Mouse (Mus musculus): Measurements from ENCODE around the gene Cd209f. TPM values are rescaled to one million over a fixed set of nuclear protein-coding genes. Genes with fewer than 3 reads are reported as not detected.

Cd209f gene
- polyA plus RNA-seq, 1 experiment from 2014 or later, result 0.12 TPM

Other genes with a start within 250 kb of the Cd209f start
- gene Cd209d, start 227.3 kb downstream of the Cd209f start, polyA plus RNA-seq (2015; fragmentation: Nextera tagmentation; extraction: Ambion mirVana), result not detected in 2 replicates
- gene Cd209b, start 179.0 kb downstream of the Cd209f start, polyA plus RNA-seq (2015; fragmentation: Nextera tagmentation; extraction: Ambion mirVana), result not detected in 2 replicates
- gene Cd209c, start 151.1 kb downstream of the Cd209f start, polyA plus RNA-seq (2015; fragmentation: Nextera tagmentation; extraction: Ambion mirVana), result 0.20 and 0.32 TPM in 2 replicates
- gene Cd209g, start 28.3 kb upstream of the Cd209f start, polyA plus RNA-seq (2015; fragmentation: Nextera tagmentation; extraction: Ambion mirVana), result not detected in 2 replicates
- 18.9 and 22.2 TPM in 2 replicates for gene Evi5l, start 60.7 kb upstream of the Cd209f start, polyA plus RNA-seq (2015; fragmentation: Nextera tagmentation; extraction: Ambion mirVana)
- gene Prr36, start 111.6 kb upstream of the Cd209f start, polyA plus RNA-seq (2015; fragmentation: Nextera tagmentation; extraction: Ambion mirVana), result 2.4 and 2.7 TPM in 2 replicates
- gene Lrrc8e, start 121.0 kb upstream of the Cd209f start, polyA plus RNA-seq (2015; fragmentation: Nextera tagmentation; extraction: Ambion mirVana), result 6.1 and 9.2 TPM in 2 replicates
- 19.8 and 23.8 TPM in 2 replicates for gene Map2k7, start 132.9 kb upstream of the Cd209f start, polyA plus RNA-seq (2015; fragmentation: Nextera tagmentation; extraction: Ambion mirVana)
- gene Gm49320, start 133.0 kb upstream of the Cd209f start, polyA plus RNA-seq (2015; fragmentation: Nextera tagmentation; extraction: Ambion mirVana), result 0.79 TPM in 2 replicates
- 3.0 and 4.9 TPM in 2 replicates for gene Tgfbr3l, start 142.4 kb upstream of the Cd209f start, polyA plus RNA-seq (2015; fragmentation: Nextera tagmentation; extraction: Ambion mirVana)
- gene Snapc2, start 147.2 kb upstream of the Cd209f start, polyA plus RNA-seq (2015; fragmentation: Nextera tagmentation; extraction: Ambion mirVana), result 41.6 and 41.8 TPM in 2 replicates
- 65.9 and 67.9 TPM in 2 replicates for gene Ctxn1, start 153.4 kb upstream of the Cd209f start, polyA plus RNA-seq (2015; fragmentation: Nextera tagmentation; extraction: Ambion mirVana)
- 64.9 and 67.2 TPM in 2 replicates for gene Timm44, start 170.1 kb upstream of the Cd209f start, polyA plus RNA-seq (2015; fragmentation: Nextera tagmentation; extraction: Ambion mirVana)
- gene Ccl25, start 219.4 kb upstream of the Cd209f start, polyA plus RNA-seq (2015; fragmentation: Nextera tagmentation; extraction: Ambion mirVana), result 21.5 and 27.1 TPM in 2 replicates
- gene Elavl1, start 219.6 kb upstream of the Cd209f start, polyA plus RNA-seq (2015; fragmentation: Nextera tagmentation; extraction: Ambion mirVana), result 160 and 166 TPM in 2 replicates